Mouse (Mus musculus): ENCODE measurements around the gene Nfib.

DNA sequence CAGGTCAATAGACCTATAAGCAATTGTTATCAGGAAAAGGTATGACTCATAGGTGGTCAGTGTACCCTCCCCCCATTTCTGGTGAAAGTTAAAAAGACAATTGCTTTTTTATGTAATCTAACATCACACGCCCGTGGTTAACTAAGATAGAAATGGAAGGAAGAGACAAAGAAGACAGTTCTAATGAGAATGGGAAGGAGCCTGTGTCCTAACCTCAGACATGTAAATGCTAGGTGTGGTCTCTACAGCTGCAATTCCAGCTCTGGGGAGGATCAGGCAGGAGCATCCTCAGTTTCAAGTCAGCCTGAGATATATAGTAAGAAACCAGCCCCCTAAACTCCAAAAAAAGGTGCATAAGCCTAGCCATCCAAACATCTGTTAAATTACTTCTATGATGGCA, 268.9 kb downstream of the Nfib start:
- TF ChIP-seq CTCF (IDR thresholded peaks at IDR 0.05; ENCODE audit: borderline replicate concordance, control insufficient read depth, extremely low read depth, insufficient read depth, low read length, poor library complexity), result no peak
- no peak for TF ChIP-seq POLR2A (IDR thresholded peaks at IDR 0.05; ENCODE audit: control insufficient read depth, extremely low read depth, insufficient read depth, low read length, poor library complexity)

Measured in thymus, adult 2 months (tissue).